Mouse (Mus musculus) liver, embryonic 12.5 days (tissue): ENCODE data around the gene Flrt2. TPM values are rescaled to one million over a fixed set of nuclear protein-coding genes. Genes with fewer than 3 reads are reported as not detected.

ENCODE experiments used
- ATAC-seq: fragments of 200-750 bp; cut with Nextera tagmentation; 2 replicates; pipeline ENCODE4 v1.8.0; 2017; ENCODE audit warnings: moderate number of reproducible peaks, mild to moderate bottlenecking, moderate library complexity
- H3K27ac ChIP-seq: fragments of 300-500 bp; sonication (generic); 2 replicates; pipeline ENCODE4 v1.5.1; 2016; ENCODE audit warnings: mild to moderate bottlenecking
- H3K27me3 ChIP-seq: fragments of 300-500 bp; sonication (generic); replicated peaks from 2 replicates; pipeline ENCODE4 v1.6.1; 2016; ENCODE audit warnings: mild to moderate bottlenecking, moderate library complexity
- H3K36me3 ChIP-seq: fragments of 300-500 bp; sonication (generic); 2 replicates; pipeline ENCODE4 v1.6.1; 2016; ENCODE audit warnings: mild to moderate bottlenecking, moderate library complexity
- H3K4me1 ChIP-seq: fragments of 300-500 bp; sonication (generic); 2 replicates; pipeline ENCODE4 v1.6.1; 2016
- H3K4me2 ChIP-seq: fragments of 300-500 bp; sonication (generic); 2 replicates; pipeline ENCODE4 v1.6.1; 2016; ENCODE audit warnings: mild to moderate bottlenecking, moderate library complexity
- H3K4me3 ChIP-seq: fragments of 300-500 bp; sonication (generic); 2 replicates; pipeline ENCODE4 v1.5.1; 2016; ENCODE audit warnings: mild to moderate bottlenecking, moderate library complexity
- H3K9ac ChIP-seq: fragments of 300-500 bp; sonication (generic); 2 replicates; pipeline ENCODE4 v1.6.1; 2016; ENCODE audit warnings: mild to moderate bottlenecking, moderate library complexity
- H3K9me3 ChIP-seq: fragments of 300-500 bp; sonication (generic); replicated peaks from 2 replicates; pipeline ENCODE4 v1.6.1; 2016; ENCODE audit warnings: mild to moderate bottlenecking, moderate library complexity
- WGBS: fragments of 180-500 bp; shearing (Covaris S2); methylation state at CpG from one replicate; pipeline ENCODE4 v1.1.7; 2016; ENCODE audit not compliant: insufficient replicate concordance; 5-methylcytosine and 5-hydroxymethylcytosine counted together
- polyA plus RNA-seq: library from polyadenylated mRNA; unstranded; fragments of >200 nt; fragmentation: Nextera tagmentation; extraction: Ambion mirVana; gene quantifications from 2 replicates; pipeline ENCODE4 v1.2.1, GENCODE M21; 2016

The Flrt2 gene
- polyA plus RNA-seq, 1 experiment from 2014 or later, result 2.9 TPM

DNA sequence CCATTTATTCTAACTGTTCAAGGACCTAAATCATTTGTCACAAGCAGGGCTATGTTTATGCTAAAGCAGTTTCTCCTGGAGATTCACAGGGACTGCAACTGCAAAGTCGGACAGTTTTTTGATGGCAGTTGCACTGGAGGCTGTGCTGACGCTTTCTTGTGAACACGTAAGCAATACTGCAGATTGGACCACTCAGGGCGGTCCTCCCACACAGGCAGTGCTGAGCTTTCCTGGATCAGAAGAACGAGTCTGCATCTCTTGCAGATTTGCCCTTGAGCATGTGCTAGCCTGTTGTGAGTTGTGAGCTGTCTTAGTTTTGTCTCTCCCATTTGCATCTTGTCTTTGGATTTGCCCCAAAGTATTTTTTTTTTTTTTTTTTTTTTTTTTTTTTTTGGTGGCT lies 47.7 kb downstream of the Flrt2 start:
- 67% methylated on average over 5 of the region's 5 CpGs for WGBS
- Histone ChIP-seq H3K27ac (no peak overlapping the region), H3K27me3 (no peaks in the 10 kb centered on the region), H3K4me3 (no peak overlapping the region), H3K36me3 (no peaks in the 10 kb centered on the region), H3K9ac (no peak overlapping the region), H3K4me2 (no peak overlapping the region), H3K9me3 (no peaks in the 10 kb centered on the region), H3K4me1 (no peaks in the 10 kb centered on the region)
- ATAC-seq, result no peak

DNA sequence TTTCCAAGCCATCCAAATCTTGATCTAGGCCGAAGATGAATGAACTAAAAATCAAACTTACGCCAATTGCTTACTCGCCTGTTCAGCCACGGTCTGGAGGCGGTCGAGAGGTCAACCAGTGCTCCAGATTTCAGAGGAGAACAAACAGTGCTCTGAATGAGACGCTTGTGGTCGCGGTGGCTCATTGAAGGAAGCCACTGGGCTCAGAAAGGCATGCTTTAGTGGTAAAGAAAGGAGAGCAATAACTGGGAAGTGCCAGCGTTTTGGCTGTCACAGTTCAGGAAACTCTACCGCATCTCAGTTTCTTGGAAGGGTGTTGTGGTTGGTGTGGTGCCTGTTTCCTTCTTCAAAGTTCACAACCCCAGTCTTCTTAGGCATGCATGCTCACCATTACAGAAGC lies 49.3 kb downstream of the Flrt2 start:
- Histone ChIP-seq H3K4me3 (no peak overlapping the region), H3K36me3 (no peaks in the 10 kb centered on the region), H3K4me1 (no peaks in the 10 kb centered on the region), H3K9ac (no peak overlapping the region), H3K27me3 (no peaks in the 10 kb centered on the region), H3K27ac (no peak overlapping the region), H3K4me2 (no peak overlapping the region), H3K9me3 (no peaks in the 10 kb centered on the region)
- ATAC-seq, result no peak
- WGBS, result 29% methylated on average over 11 of the region's 11 CpGs

DNA sequence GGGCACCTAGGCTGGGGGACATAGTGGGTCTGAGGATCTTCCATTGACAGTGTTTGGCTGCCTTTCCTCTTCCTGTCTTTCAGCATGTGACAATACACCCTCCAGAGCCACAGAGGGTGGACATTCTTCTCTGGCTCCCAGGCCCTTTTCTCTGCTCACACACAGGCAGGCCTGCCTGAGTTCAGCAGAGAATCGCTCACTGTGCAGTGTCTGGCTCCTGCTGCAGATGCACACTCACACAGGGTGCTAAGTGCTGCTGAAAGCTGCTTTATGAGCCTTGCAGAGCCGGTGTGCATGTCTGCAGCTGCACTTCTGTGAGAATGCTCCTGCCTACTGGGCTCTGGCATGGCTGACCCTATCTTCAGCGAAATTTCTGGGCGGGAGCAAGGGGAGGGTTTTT lies 52.3 kb downstream of the Flrt2 start:
- 75% methylated on average over 4 of the region's 4 CpGs for WGBS
- Histone ChIP-seq H3K4me3 (no peak overlapping the region), H3K4me1 (no peaks in the 10 kb centered on the region), H3K36me3 (no peaks in the 10 kb centered on the region), H3K27ac (no peak overlapping the region), H3K4me2 (no peak overlapping the region), H3K9ac (no peak overlapping the region), H3K9me3 (no peaks in the 10 kb centered on the region), H3K27me3 (no peaks in the 10 kb centered on the region)
- ATAC-seq, result no peak

DNA sequence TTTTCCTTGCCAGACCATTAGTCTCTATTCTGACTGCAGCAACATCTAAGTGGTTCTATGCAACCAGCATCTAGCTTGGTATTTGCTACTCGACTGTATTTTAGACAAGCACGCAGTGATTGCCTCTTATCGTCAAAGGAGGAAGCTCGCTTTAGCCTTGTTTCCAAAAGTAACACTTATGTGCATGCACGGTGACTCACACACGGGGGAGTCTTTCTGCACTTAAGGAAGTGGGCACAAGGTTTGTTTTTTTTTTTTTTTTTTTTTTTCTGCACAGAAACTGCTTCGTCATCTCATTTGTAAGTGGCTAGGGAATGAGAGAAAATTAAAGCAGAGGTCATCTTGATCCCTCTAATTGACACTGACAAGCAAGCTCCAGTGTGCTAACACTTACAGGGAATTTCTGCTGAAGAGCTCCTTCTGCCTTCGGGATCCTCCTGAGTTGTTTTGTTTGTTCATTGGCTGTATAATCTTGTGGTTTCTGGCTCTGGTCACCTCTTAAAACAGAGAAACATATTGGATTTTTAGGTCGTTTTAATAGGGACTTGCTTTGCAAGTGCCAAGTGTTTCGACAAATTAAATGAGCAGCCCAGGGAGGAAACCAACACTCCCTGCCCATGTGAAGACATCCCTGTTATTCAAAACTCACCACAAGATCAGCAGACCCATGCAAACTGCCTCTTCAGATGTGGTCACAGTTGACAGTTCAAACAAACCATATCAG lies 55.0 kb downstream of the Flrt2 start:
- Histone ChIP-seq H3K36me3 (no peaks in the 10 kb centered on the region), H3K27ac (no peak overlapping the region), H3K4me2 (no peak overlapping the region), H3K9ac (no peak overlapping the region), H3K4me3 (no peak overlapping the region), H3K27me3 (no peaks in the 10 kb centered on the region), H3K4me1 (no peaks in the 10 kb centered on the region), H3K9me3 (no peaks in the 10 kb centered on the region)
- ATAC-seq, result no peak
- whole genome bisulfite sequencing, result 19% methylated on average over 10 of the region's 10 CpGs

DNA sequence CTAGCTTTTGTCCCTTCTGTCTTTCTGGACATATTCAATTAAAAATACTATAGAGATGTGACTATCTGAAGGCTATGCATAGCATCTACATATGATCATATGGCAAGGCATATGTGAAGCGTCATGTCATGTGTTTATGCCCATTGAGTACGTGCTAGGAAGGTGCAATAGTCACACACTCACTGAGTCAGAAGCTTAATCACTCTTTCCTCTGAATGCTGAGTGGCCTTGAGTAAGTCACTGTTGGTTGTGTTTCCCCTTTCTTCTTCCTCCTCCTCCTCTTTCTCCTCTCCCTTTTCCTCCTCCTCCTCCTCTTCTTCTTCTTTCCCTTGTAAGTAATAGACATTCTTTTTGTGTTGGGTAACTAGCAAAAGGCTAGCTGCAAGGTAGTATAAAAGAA lies 56.7 kb downstream of the Flrt2 start:
- ATAC-seq, result no peak
- H3K27ac ChIP-seq, result no peak overlapping the region
- WGBS, result 68% methylated on average over 2 of the region's 2 CpGs

DNA sequence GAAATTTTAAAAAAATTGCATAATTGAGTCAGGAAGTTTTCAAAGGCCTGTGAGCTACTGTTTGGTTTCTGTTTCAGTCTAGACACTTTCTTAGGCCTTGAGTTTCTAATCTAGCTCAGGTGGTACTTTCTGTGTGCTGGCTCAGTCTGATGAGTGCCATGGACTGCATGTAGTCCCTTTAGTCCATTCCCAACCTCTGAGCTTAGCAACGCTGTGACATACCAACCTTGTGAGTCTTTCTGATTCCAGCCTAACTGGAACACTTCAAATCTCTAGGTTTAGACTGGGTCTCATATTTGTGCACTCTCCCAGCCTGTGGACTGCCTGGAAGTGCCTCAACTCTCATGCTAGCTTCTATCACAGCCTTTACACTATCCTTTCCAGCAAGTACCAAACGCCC lies 57.2 kb downstream of the Flrt2 start:
- Histone ChIP-seq H3K9ac (no peak overlapping the region), H3K27me3 (no peaks in the 10 kb centered on the region), H3K4me1 (no peaks in the 10 kb centered on the region), H3K4me2 (no peak overlapping the region), H3K4me3 (no peak overlapping the region), H3K36me3 (no peaks in the 10 kb centered on the region), H3K9me3 (no peaks in the 10 kb centered on the region), H3K27ac (no peak overlapping the region)
- 69% methylated on average over 2 of the region's 2 CpGs for WGBS
- ATAC-seq, result no peak

More for the DNA sequence above, 56.7 kb downstream of the Flrt2 start:
- Histone ChIP-seq H3K9ac (no peak overlapping the region), H3K4me3 (no peak overlapping the region), H3K9me3 (no peaks in the 10 kb centered on the region), H3K4me2 (no peak overlapping the region), H3K4me1 (no peaks in the 10 kb centered on the region), H3K36me3 (no peaks in the 10 kb centered on the region), H3K27me3 (no peaks in the 10 kb centered on the region)

DNA sequence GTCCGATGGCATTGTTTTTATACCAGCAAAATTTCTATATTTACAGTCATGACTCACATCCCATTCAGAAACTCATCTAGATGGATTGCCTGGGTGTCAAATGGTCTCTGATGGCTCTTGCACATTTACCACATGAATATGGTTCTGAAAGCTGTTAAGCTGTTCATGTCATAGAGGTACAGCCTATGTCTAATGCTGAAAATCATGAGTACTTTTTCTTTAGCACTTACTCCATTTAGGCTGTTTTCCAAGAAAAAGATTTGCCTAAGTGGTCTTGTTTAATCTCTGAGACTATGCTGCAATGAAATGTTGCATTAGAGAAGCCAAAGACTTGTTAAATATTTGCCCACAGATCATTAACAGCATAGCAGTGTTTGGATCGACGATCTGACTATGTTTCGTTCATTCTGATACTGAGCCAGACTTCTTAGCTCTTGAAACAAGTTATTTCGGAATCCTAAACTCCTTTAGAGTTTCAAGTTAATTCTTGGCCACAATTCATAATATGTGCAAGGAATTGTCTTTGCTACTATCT lies 67.3 kb downstream of the Flrt2 start:
- Histone ChIP-seq H3K4me3 (no peak overlapping the region), H3K36me3 (no peaks in the 10 kb centered on the region), H3K9ac (no peak overlapping the region)

DNA sequence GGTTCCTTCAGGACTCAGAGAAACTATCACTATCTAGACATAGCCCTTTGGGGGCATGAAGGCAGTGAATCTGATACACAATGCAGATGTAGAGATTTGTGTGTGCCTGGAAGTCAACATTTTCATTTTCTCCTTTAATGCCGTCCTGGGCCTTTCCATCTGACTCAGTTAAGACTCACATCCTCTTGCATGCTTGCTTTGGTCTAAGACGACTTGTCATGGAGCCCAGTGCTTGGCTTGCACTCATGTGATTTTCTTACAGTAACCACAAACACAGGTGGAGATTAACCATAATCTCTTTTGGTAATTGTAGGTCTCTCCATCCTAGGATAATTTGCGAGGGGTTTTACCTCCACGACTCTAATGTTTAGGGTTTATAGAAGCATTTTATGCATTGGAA lies 73.2 kb downstream of the Flrt2 start:
- Histone ChIP-seq H3K36me3 (no peaks in the 10 kb centered on the region), H3K27me3 (no peaks in the 10 kb centered on the region), H3K4me1 (no peaks in the 10 kb centered on the region), H3K4me3 (no peak overlapping the region), H3K9ac (no peak overlapping the region), H3K9me3 (no peaks in the 10 kb centered on the region), H3K4me2 (no peak overlapping the region), H3K27ac (no peak overlapping the region)
- ATAC-seq, result no peak
- WGBS, result 65% methylated on average over 4 of the region's 4 CpGs

More for the DNA sequence above, 67.3 kb downstream of the Flrt2 start:
- WGBS, result 76% methylated on average over 5 of the region's 5 CpGs
- Histone ChIP-seq H3K9me3 (no peaks in the 10 kb centered on the region), H3K27ac (no peak overlapping the region), H3K4me2 (no peak overlapping the region), H3K4me1 (no peaks in the 10 kb centered on the region), H3K27me3 (no peaks in the 10 kb centered on the region)
- no peak for ATAC-seq

DNA sequence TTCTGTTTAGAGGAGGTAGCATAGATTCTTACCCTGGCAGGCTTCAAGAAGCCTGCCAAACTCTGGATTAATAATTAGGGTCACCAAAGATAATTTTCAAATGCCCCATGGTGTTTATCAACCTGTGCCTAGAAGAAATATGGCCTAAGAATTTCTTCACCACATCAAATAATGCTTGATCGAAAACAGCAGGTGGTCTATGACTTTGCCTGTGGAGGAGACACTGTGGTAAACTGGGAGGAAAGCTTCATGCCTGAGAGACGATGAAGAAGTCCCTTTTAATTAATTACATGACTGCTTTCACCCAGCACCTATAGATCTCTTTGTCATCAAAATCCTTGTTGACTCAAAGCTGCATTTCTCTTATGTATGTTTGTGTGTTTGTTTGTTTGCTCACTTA lies 77.0 kb downstream of the Flrt2 start:
- no peak overlapping the region for H3K27ac ChIP-seq
- 68% methylated on average over 2 of the region's 2 CpGs for whole genome bisulfite sequencing

DNA sequence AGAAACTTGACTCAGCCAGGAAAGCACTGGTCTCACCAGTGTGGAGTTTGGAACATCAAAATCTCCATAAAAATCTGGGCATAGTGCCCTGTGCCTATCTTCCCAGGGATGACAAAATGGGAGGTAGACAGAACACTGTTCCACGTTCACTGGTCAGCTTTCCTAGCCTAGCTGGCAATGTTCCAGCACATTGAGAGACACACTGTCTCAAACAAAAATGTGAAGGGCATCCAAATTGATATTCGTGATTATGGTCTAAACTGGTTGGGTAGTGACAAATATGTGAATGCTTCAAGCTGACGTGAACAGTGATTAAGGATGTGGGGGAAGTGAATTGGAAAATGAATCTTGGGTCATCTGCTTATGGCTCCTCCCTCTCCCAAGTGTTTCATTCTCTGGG lies 78.2 kb downstream of the Flrt2 start:
- WGBS, result 71% methylated on average over 3 of the region's 3 CpGs

More for the DNA sequence above, 77.0 kb downstream of the Flrt2 start:
- H3K36me3 ChIP-seq, result no peaks in the 10 kb centered on the region
- H3K4me3 ChIP-seq, result no peak overlapping the region
- ATAC-seq, result no peak
- no peaks in the 10 kb centered on the region for H3K4me1 ChIP-seq
- no peaks in the 10 kb centered on the region for H3K9me3 ChIP-seq
- H3K4me2 ChIP-seq, result no peak overlapping the region
- H3K27me3 ChIP-seq, result no peaks in the 10 kb centered on the region
- no peak overlapping the region for H3K9ac ChIP-seq

DNA sequence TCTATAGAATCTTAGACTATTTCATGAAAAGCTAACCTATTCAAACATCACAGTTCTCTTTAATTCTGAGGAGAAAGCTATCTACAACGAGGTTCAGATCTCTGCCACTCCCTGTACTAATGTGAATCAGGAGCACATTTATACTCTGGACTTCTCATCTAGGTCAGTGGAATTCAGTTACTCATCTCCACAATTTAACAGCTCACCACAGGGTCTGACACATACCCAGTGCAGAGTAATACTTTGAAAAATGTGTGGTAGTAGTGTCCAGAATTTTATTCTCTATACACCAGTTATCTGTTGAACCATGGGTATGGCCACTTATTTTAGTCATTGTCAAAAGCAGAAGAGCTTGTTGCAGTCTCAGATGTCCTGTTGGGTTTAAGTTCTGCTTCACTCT lies 98.1 kb downstream of the Flrt2 start:
- WGBS, result 24% methylated on average over 1 of the region's 1 CpGs
- no peak for ATAC-seq

More for the DNA sequence above, 78.2 kb downstream of the Flrt2 start:
- Histone ChIP-seq H3K4me3 (no peak overlapping the region), H3K9me3 (no peaks in the 10 kb centered on the region), H3K9ac (no peak overlapping the region), H3K27me3 (no peaks in the 10 kb centered on the region), H3K4me1 (no peaks in the 10 kb centered on the region), H3K4me2 (no peak overlapping the region), H3K27ac (no peak overlapping the region), H3K36me3 (no peaks in the 10 kb centered on the region)
- ATAC-seq, result no peak

DNA sequence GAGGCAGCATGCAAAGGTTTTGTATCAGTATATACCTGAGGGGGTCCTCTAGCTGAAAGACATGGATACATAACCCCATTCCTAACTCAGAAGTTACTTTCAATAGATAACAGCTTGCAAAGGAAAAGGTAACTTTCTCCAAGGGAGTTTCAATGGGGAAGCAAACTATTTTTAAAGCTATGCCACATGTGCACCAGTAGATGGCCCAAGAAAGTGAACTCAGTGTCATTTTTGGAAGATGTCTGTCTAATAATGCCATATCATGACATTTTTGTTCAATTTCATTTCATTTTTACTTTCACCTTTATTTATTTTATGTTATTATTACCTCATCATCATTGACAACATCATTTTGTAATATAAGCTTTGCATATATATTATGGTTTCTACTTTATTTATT lies 124.6 kb downstream of the Flrt2 start:
- H3K4me1 ChIP-seq, result no peaks in the 10 kb centered on the region
- H3K9me3 ChIP-seq, result no peaks in the 10 kb centered on the region
- H3K27me3 ChIP-seq, result no peaks in the 10 kb centered on the region
- ATAC-seq, result no peak
- H3K9ac ChIP-seq, result no peak overlapping the region
- no peak overlapping the region for H3K4me2 ChIP-seq
- no peak overlapping the region for H3K4me3 ChIP-seq
- H3K36me3 ChIP-seq, result no peaks in the 10 kb centered on the region
- no peak overlapping the region for H3K27ac ChIP-seq

More for the DNA sequence above, 98.1 kb downstream of the Flrt2 start:
- no peak overlapping the region for H3K4me3 ChIP-seq
- no peak overlapping the region for H3K9ac ChIP-seq
- no peaks in the 10 kb centered on the region for H3K27me3 ChIP-seq
- no peak overlapping the region for H3K27ac ChIP-seq
- no peaks in the 10 kb centered on the region for H3K4me1 ChIP-seq
- no peaks in the 10 kb centered on the region for H3K36me3 ChIP-seq
- H3K4me2 ChIP-seq, result no peak overlapping the region
- H3K9me3 ChIP-seq, result no peaks in the 10 kb centered on the region
